Mouse (Mus musculus) C2C12 (cell line): ENCODE results near the gene Pou2f1. TPM values are rescaled to one million over a fixed set of nuclear protein-coding genes. Genes with fewer than 3 reads are reported as not detected.

ENCODE experiments used
- H3K27me3 ChIP-seq: one replicate; pipeline ENCODE4 v1.6.1; 2011; ENCODE audit not compliant: control insufficient read depth, insufficient read depth, insufficient read length
- H3K36me3 ChIP-seq: one replicate; pipeline ENCODE4 v1.6.1; 2011; ENCODE audit not compliant: control insufficient read depth, insufficient read depth
- H3K4me3 ChIP-seq: one replicate; pipeline ENCODE4 v1.5.1; 2011; ENCODE audit warnings: mild to moderate bottlenecking, control low read depth; ENCODE audit not compliant: poor library complexity, insufficient read depth, severe bottlenecking
- H3K79me2 ChIP-seq: one replicate; pipeline ENCODE4 v1.6.1; 2011; ENCODE audit not compliant: control insufficient read depth, insufficient read depth
- H3K79me3 ChIP-seq: one replicate; pipeline ENCODE4 v1.6.1; 2011; ENCODE audit warnings: low read depth, control low read depth
- H3ac ChIP-seq: one replicate; pipeline ENCODE3; 2011; ENCODE audit warnings: low read depth; ENCODE audit not compliant: control insufficient read depth, insufficient read length
- CEBPB ChIP-seq: IDR thresholded peaks from one replicate; pipeline ENCODE4 v1.6.1; 2011; ENCODE audit warnings: low read depth, mild to moderate bottlenecking, control low read depth, moderate library complexity
- CTCF ChIP-seq: IDR thresholded peaks from one replicate; pipeline ENCODE4 v1.5.1; 2011; ENCODE audit not compliant: control insufficient read depth, insufficient read depth, insufficient read length
- FOSL1 ChIP-seq: IDR thresholded peaks from one replicate; pipeline ENCODE4 v1.8.0; 2011; ENCODE audit warnings: mild to moderate bottlenecking, low read length; ENCODE audit not compliant: poor library complexity, insufficient read depth, severe bottlenecking
- MAX ChIP-seq: IDR thresholded peaks from one replicate; pipeline ENCODE4 v1.6.1; 2011; ENCODE audit warnings: mild to moderate bottlenecking, control low read depth
- MYOD1 ChIP-seq: IDR thresholded peaks from one replicate; pipeline ENCODE4 v1.6.1; 2011; ENCODE audit warnings: low read depth; ENCODE audit not compliant: control insufficient read depth, insufficient read length
- MYOG ChIP-seq: IDR thresholded peaks from one replicate; pipeline ENCODE4 v1.6.1; 2011; ENCODE audit not compliant: control insufficient read depth, insufficient read length; ENCODE audit errors: extremely low read depth
- USF1 ChIP-seq: IDR thresholded peaks from one replicate; pipeline ENCODE4 v1.6.1; 2011; ENCODE audit warnings: low read depth, mild to moderate bottlenecking, control low read depth, moderate library complexity
- polyA plus RNA-seq: library from polyadenylated mRNA; unstranded; fragments of >200 nt; fragmentation: generic; extraction: Trizol; gene quantifications from one replicate; pipeline ENCODE4 v1.2.1, GENCODE M21; 2012; ENCODE audit warnings: missing spikeins

The Pou2f1 gene
- polyA plus RNA-seq, 1 experiment: 3.2 TPM

- H3K79me3 ChIP-seq: no peaks in the 10 kb centered on the region
- TF ChIP-seq FOSL1: no peak
- no peak for TF ChIP-seq MYOD1
- TF ChIP-seq MAX: no peak
- TF ChIP-seq MYOG: no peak
- TF ChIP-seq CTCF: no peak
- TF ChIP-seq USF1: no peak
- TF ChIP-seq CEBPB: no peak
- no peaks in the 10 kb centered on the region for H3K79me2 ChIP-seq
- H3K4me3 ChIP-seq: no peak overlapping the region
- no peaks in the 10 kb centered on the region for H3K36me3 ChIP-seq
- H3ac ChIP-seq: no peak overlapping the region
- no peaks in the 10 kb centered on the region for H3K27me3 ChIP-seq
Measured at GRCm38 (mm10) chr1:165843586-165843985, 158.9 kb downstream of the Pou2f1 start.

GRCm38 (mm10) chr1:165842170-165842569 lies 160.3 kb downstream of the Pou2f1 start:
- Histone ChIP-seq H3K36me3 (no peaks in the 10 kb centered on the region), H3K4me3 (no peak overlapping the region), H3ac (no peak overlapping the region), H3K79me2 (no peaks in the 10 kb centered on the region), H3K79me3 (no peaks in the 10 kb centered on the region), H3K27me3 (no peaks in the 10 kb centered on the region)
- TF ChIP-seq CEBPB (no peak), MAX (no peak), CTCF (no peak), MYOD1 (no peak), USF1 (no peak), FOSL1 (no peak), MYOG (no peak)

- Histone ChIP-seq H3K79me2 (no peaks in the 10 kb centered on the region), H3K36me3 (no peaks in the 10 kb centered on the region), H3K79me3 (no peaks in the 10 kb centered on the region), H3ac (no peak overlapping the region), H3K4me3 (no peak overlapping the region), H3K27me3 (no peaks in the 10 kb centered on the region)
- no peak for TF ChIP-seq MYOG
- TF ChIP-seq MYOD1: no peak
- TF ChIP-seq MAX: no peak
- TF ChIP-seq CEBPB: no peak
- no peak for TF ChIP-seq USF1
- no peak for TF ChIP-seq FOSL1
- no peak for TF ChIP-seq CTCF
Measured at GRCm38 (mm10) chr1:165840548-165841230, 161.8 kb downstream of the Pou2f1 start.

GRCm38 (mm10) chr1:165839201-165839600 lies 163.3 kb downstream of the Pou2f1 start:
- no peaks in the 10 kb centered on the region for H3K27me3 ChIP-seq
- no peaks in the 10 kb centered on the region for H3K36me3 ChIP-seq
- H3K79me3 ChIP-seq: no peaks in the 10 kb centered on the region
- no peak overlapping the region for H3ac ChIP-seq
- TF ChIP-seq MAX (no peak), USF1 (no peak)
- no peaks in the 10 kb centered on the region for H3K79me2 ChIP-seq
- H3K4me3 ChIP-seq: no peak overlapping the region

- no peak for TF ChIP-seq FOSL1
- TF ChIP-seq CTCF: no peak
- no peak for TF ChIP-seq MAX
- TF ChIP-seq MYOD1: no peak
- H3K79me2 ChIP-seq: no peaks in the 10 kb centered on the region
- H3K79me3 ChIP-seq: no peaks in the 10 kb centered on the region
- no peak overlapping the region for H3ac ChIP-seq
- H3K36me3 ChIP-seq: no peaks in the 10 kb centered on the region
- H3K27me3 ChIP-seq: no peaks in the 10 kb centered on the region
- H3K4me3 ChIP-seq: no peak overlapping the region
Measured at GRCm38 (mm10) chr1:165837546-165837945, 164.9 kb downstream of the Pou2f1 start.

- no peaks in the 10 kb centered on the region for H3K79me2 ChIP-seq
- no peak overlapping the region for H3K4me3 ChIP-seq
- H3K79me3 ChIP-seq: no peaks in the 10 kb centered on the region
- H3ac ChIP-seq: no peak overlapping the region
- TF ChIP-seq MYOG (no peak), CEBPB (no peak), USF1 (no peak), FOSL1 (no peak), CTCF (no peak), MYOD1 (no peak), MAX (no peak)
- H3K36me3 ChIP-seq: no peaks in the 10 kb centered on the region
- H3K27me3 ChIP-seq: no peaks in the 10 kb centered on the region
Measured at GRCm38 (mm10) chr1:165836461-165836860, 166.0 kb downstream of the Pou2f1 start.
